Mouse (Mus musculus) erythroblast, embryonic 14.5 days (primary cell): ENCODE results near the gene Nans.

Source experiments
- GATA1 ChIP-seq: IDR thresholded peaks from 2 replicates; pipeline ENCODE4 v1.6.1; 2012; ENCODE audit warnings: low read length, inconsistent platforms, mixed read lengths
- TAL1 ChIP-seq: IDR thresholded peaks from 3 replicates; pipeline ENCODE4 v1.6.1; 2012; ENCODE audit warnings: low read length, inconsistent platforms, mixed read lengths

DNA sequence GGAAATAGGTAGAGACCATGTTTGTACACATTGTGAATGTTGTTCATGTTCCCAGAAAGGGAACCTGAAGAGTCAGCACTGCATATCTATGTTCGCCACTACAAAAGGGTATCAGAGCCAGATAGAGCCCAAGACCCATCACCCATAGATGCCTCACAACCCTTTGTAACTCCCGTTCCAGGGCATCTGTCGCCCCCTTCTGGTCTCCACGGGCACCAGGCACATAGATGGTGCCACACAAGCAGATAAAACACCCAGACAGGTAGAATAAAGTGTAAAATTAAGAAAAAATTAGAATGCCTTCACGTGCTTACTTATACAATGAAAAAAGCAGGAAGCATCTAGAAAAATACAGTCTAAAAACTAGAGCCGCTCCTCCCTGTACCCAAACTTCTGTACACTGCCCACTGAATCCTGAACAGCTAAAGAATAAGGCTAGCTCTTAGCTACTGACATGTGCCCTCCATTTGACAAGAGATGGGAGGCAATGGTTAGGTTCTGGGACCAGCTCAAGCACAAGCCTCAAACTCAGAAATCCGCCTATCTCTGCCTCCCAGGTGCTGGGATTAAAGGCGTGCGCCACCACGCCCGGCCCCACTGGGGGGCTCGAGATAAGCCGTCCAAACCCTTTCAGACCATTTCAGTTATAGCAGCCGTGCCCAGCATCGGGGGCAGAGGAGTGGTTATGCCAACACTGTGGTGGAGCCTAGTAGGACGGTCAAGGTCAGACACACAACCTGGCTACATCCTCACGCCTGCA, 37.9 kb downstream of the Nans start:
- TF ChIP-seq TAL1 (peak; percentile 76), GATA1 (peak; percentile 70)
